Mouse (Mus musculus) E14TG2a.4 (cell line): ENCODE results near the gene Tmbim1.

Experiments
- CTCF ChIP-seq: conservative IDR thresholded peaks from 2 replicates; pipeline ENCODE4 v1.5.1; 2014; ENCODE audit warnings: low read length
- NANOG ChIP-seq: IDR thresholded peaks from 2 replicates; pipeline ENCODE4 v1.6.1; 2014; ENCODE audit warnings: borderline replicate concordance, low read length, mixed read lengths
- POU5F1 ChIP-seq: IDR thresholded peaks from 2 replicates; pipeline ENCODE4 v1.6.1; 2014; ENCODE audit warnings: low read length, borderline replicate concordance

- TF ChIP-seq CTCF (peak; percentile 19; the same call in 1 of the 2 replicates), NANOG (no peak), POU5F1 (no peak)
These were observed 36.7 kb downstream of the Tmbim1 start for GRCm38 (mm10) chr1:74268750-74269149.
